8 mouse cellular contexts compared by ENCODE assay signal in the genomic region with DNA sequence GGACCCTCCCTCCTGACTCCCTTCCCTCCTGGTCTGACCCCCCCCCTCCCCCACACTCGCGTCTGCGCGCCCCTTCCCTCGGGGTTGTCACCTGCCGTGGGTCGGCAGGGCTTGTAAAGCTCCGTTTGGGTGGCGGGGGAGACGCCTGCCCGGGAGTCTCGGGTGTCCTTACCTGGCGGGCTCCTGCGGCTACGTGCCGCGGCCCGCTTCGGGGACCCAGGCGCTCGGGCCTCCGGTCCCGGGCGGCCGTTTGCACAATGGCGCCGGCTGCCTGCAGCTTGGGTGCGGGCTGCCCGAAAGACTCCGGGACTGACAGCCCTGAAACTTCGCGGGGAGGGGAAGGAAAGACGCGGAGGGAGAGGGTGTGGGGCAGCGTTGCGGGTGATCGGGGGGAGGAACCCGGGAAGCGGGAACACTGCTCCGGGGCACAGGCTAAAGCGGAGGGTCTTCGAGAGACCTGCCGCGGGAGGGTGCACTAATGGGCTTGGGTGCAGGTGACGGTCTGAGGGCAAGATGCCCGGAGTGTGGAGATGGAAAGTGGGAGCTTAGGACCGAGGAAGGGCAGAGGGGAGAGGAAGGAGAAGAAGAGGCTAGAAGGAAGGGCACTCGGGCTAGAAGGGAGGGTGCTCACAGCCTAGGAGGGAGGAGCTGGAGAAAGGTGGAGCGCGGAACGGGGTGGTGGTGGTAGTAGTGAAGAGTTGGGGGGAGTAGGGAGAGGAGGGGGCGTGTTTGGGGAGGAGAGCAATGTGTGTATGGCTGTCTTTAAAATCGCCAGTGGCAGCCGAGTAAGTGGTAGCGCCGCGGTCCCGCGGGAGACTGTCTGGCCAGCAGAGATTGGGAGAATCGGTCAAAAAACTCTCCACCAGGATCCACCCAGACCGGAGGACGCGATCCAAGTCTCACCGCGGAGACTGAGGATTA. TPM values are rescaled to one million over a fixed set of nuclear protein-coding genes. Genes with fewer than 3 reads are reported as not detected.
A peak's percentile ranks its signal among the peaks of the same experiment; 100 is the strongest.
DNase-seq lines count a peak whose midpoint lies in the region; ATAC-seq and TF ChIP-seq lines count a peak whose summit lies in the region.

TSS of gene Zfp467 (minus strand) at position 645 of the 921 bp plus-strand sequence.

- peaks cover 25% of the 10 kb centered on the region for H3K4me1 ChIP-seq in embryonic facial prominence, embryonic 12.5 days
- peaks cover 15% of the 10 kb centered on the region for H3K4me1 ChIP-seq in midbrain, embryonic 16.5 days (ENCODE audit: control insufficient read depth, insufficient read depth, low read length)
- H3K4me1 ChIP-seq in stomach, postnatal 0 days (replicated peaks; ENCODE audit: control insufficient read depth, insufficient read depth): peaks cover 3% of the 10 kb centered on the region; the same call in 1 of the 2 replicates

- peak; percentile 19; the same call in 1 of the 2 replicates for TF ChIP-seq CTCF in stomach, postnatal 0 days (IDR thresholded peaks at IDR 0.05; ENCODE audit: low read depth)

- peak; percentile 42; the same call in 1 of the 2 replicates for ATAC-seq in embryonic facial prominence, embryonic 12.5 days (ENCODE audit: insufficient number of reproducible peaks, insufficient read depth, low FRiP score, low TSS enrichment)
- peak; percentile 49 for ATAC-seq in midbrain, embryonic 16.5 days
- peak; percentile 57 for ATAC-seq in stomach, postnatal 0 days (ENCODE audit: low FRiP score, low TSS enrichment)

- no peaks in the 10 kb centered on the region for H3K27me3 ChIP-seq in embryonic facial prominence, embryonic 12.5 days
- no peaks in the 10 kb centered on the region for H3K27me3 ChIP-seq in midbrain, embryonic 16.5 days (ENCODE audit: control insufficient read depth, insufficient read depth, low read depth, low read length)
- no peaks in the 10 kb centered on the region for H3K27me3 ChIP-seq in stomach, postnatal 0 days (ENCODE audit: control insufficient read depth, insufficient read depth, low read length)

- peak within 1 kb of the TSS; percentile 90 for H3K9ac ChIP-seq in embryonic facial prominence, embryonic 12.5 days
- H3K9ac ChIP-seq in midbrain, embryonic 16.5 days (ENCODE audit: low read depth, low read length): peak within 1 kb of the TSS; percentile 88
- peak within 1 kb of the TSS; percentile 94 for H3K9ac ChIP-seq in stomach, postnatal 0 days (ENCODE audit: low read length)

- H3K9me3 ChIP-seq in embryonic facial prominence, embryonic 12.5 days: no peaks in the 10 kb centered on the region
- no peaks in the 10 kb centered on the region for H3K9me3 ChIP-seq in midbrain, embryonic 16.5 days (replicated peaks; ENCODE audit: control insufficient read depth, low read length, poor library complexity, severe bottlenecking)
- H3K9me3 ChIP-seq in stomach, postnatal 0 days (ENCODE audit: control insufficient read depth, low read length): no peaks in the 10 kb centered on the region

- peaks cover 17% of the 10 kb centered on the region for H3K36me3 ChIP-seq in embryonic facial prominence, embryonic 12.5 days
- H3K36me3 ChIP-seq in midbrain, embryonic 16.5 days (ENCODE audit: control insufficient read depth, insufficient read depth, low read length): peaks cover 12% of the 10 kb centered on the region
- peaks cover 13% of the 10 kb centered on the region for H3K36me3 ChIP-seq in stomach, postnatal 0 days (ENCODE audit: control insufficient read depth, insufficient read depth, low read length)

- H3K4me2 ChIP-seq in embryonic facial prominence, embryonic 12.5 days (replicated peaks): peak within 1 kb of the TSS; percentile 71
- peak within 1 kb of the TSS; percentile 73 for H3K4me2 ChIP-seq in midbrain, embryonic 16.5 days (ENCODE audit: low read length)
- H3K4me2 ChIP-seq in stomach, postnatal 0 days (replicated peaks; ENCODE audit: low read depth): peak within 1 kb of the TSS; percentile 86

- peak within 1 kb of the TSS; percentile 97 for H3K27ac ChIP-seq in embryonic facial prominence, embryonic 12.5 days
- H3K27ac ChIP-seq in midbrain, embryonic 16.5 days (ENCODE audit: low read length): peak within 1 kb of the TSS; percentile 85
- peak within 1 kb of the TSS; percentile 98 for H3K27ac ChIP-seq in stomach, postnatal 0 days (replicated peaks)

- TF ChIP-seq EP300 in stomach, postnatal 0 days (optimal IDR thresholded peaks at IDR 0.05): no peak

- H3K4me3 ChIP-seq in embryonic facial prominence, embryonic 12.5 days: peak within 1 kb of the TSS; percentile 73
- H3K4me3 ChIP-seq in midbrain, embryonic 16.5 days (ENCODE audit: low read depth, low read length): peak within 1 kb of the TSS; percentile 81
- H3K4me3 ChIP-seq in stomach, postnatal 0 days (ENCODE audit: low read depth, low read length): peak within 1 kb of the TSS; percentile 88

- DNase-seq in A20 (ENCODE audit: low read depth, low spot score) (peak; percentile 61), liver (peak; percentile 45)
- peak; percentile 61 for DNase-seq in adrenal gland, adult 8-10 months
- peak; percentile 63 to 67 for DNase-seq in heart, adult 9 months (ENCODE audit: low spot score in 2 of 2)
- DNase-seq in kidney, adult 9 months: peak; percentile 78
- DNase-seq in stomach, postnatal 0 days (ENCODE audit: low spot score): peak; percentile 68

- WGBS in embryonic facial prominence, embryonic 12.5 days: under 1% methylated on average over 65 of the region's 65 CpGs
- under 1% methylated on average over 65 of the region's 65 CpGs for WGBS in midbrain, embryonic 16.5 days
- under 1% methylated on average over 64 of the region's 65 CpGs for WGBS in stomach, postnatal 0 days

RNA-seq across cellular contexts. Expression of gene Zfp467, which starts in this region (rescaled TPM):
- 10 to 100 TPM; 56.7 to 68.0 (median 60.6) TPM for total RNA-seq in adrenal gland, adult 8-10 months (2022)
- polyA plus RNA-seq in embryonic facial prominence, embryonic 12.5 days (2016; fragmentation: Nextera tagmentation; extraction: Ambion mirVana): 30.3 and 31.7 TPM in 2 replicates
- polyA plus RNA-seq in midbrain, embryonic 16.5 days (2015; fragmentation: Nextera tagmentation; extraction: Ambion mirVana): 30.3 and 32.8 TPM in 2 replicates
- 24.2 and 29.5 TPM in 2 replicates for polyA plus RNA-seq in stomach, postnatal 0 days (2015; fragmentation: Nextera tagmentation; extraction: Ambion mirVana)

Comparison
In these comparisons a context has a peak if more than half of its experiments do, and no peak if none do; other contexts are left out.
1. Peak in every context shown above with its lines: DNase-seq, ATAC-seq, H3K4me3 ChIP-seq and H3K27ac ChIP-seq.